Mouse (Mus musculus): ENCODE data around the gene Lrig1.

Lrig1 gene

DNA sequence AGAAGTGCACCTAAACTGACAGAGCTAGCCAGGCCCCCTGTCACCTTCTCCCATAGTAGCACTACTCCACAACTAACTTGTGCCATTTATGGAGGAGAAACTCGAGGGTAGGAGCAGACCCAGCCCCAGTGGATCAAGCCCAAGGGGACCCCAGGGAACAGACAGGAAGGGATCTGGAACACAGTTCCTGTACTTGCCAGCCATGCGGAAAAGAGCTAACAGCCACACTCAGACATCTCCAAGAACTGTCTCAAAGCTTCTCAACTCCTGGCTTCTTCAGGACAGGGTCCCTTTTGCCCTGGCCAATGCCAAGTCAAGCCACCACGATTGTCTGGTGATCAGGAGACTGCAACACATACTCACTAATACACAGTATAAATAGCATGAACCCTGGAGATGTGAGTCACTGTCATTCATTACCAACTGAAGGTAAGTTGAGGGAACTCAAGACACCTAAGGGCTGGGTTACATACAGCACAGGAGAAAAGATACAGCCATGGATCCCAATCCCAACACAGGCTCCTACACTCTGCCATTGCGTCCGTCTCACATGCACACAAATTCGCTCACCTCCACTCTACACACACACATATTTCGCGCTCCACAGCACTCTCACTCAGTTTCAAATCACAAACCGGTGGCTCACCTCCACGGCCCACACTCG lies 1.3 kb downstream of the Lrig1 start:
- CTCF ChIA-PET, result no interaction called here

DNA sequence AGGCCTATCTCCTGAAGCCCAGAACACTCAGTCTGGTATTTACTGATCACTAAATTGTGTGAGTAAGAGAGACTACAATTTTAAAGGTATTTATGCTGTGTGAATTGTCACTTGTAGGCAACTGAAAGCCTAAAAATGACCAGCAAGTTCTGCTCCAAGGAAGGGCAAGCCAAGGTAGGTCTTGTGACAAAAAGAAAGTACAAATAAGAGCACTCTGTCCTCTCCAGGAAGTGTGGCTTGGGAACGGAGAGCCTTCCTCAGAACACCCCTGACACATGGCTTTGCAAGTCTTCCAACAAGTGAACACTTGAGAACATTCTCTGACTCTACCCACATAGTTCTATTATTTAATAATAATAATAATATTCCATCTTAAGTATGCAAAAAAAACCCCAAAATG lies 2.5 kb downstream of the Lrig1 start:
- CTCF ChIA-PET, result no interaction called here

DNA sequence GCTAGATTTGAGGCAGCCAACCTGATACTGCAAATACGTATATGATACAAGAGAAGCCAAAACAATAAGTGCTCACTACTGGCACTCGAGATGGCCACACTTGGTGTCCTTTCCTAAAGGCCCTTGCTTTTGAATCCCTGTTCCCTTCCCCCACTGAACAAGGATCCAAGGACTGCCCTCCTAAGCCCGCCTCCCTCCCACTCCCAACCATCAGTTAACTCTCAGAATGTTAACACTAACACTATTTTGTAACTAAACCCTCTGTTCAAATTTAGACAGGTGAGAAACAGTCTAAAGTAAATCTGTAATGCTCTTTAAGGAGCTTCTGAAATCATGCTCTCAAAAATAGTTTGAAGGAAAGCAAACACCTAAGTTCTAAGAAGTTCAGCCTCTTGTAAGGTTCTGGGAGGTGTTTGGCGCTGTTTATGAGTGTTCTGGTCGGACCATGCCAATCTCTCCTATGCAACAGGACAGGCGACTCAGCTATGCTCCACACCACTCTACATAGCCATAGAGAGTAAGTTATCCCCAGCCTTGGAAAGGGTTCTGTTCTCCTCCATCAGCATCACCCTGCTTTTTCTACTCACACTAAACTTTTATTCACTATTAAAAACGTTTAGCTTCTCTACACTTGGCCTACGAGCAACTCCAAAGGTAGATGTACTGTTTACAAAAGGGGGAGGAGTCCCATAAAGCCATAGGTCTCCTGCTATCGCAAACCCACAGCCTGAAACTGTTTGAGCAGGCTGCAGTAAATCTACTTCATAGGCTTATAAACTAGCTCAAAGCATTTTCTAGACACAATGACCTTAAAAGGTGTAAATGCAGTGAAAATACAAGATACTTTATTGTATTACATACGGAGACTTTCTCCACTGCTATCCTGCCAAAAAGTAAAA lies 3.5 kb downstream of the Lrig1 start:
- CTCF ChIA-PET, result no interaction called here

DNA sequence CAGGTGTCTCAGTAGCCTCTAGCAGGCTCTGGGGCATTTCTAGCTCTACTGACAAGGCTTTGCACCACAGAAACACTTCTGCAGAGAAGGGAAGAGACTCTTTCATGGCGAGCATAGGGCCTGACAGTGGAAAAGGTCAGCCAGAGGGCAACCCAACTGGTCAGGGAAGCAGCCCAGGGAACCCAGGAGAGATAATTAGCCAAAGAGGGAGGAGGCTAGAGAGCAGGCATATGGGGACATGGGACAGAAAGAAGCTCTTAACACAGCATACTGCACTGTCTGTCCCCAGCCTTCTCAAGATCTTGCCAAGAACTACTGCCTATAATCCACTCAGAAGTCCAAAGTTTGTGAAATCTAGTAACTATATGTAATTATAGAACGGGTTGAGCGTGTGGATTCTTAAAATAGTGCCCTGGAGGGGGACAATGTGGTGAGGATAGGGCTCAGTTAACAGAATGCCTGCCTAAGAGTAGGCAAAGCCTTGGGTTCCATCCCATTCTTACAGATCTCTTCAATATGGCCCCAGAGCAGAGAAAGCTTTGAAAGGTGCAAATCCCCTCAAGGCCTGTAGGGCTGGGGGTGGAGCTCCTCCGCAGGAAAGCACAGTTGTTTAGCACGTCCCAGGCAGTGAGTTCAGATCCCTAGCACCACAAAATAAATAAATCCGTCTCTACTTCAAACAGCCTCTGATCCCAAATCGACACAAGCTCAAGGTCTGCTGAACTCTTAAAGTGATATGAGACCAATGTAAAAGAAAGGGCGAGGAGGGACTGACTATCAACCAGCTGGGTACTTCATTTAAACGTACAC lies 4.6 kb downstream of the Lrig1 start:
- CTCF ChIA-PET, result no interaction called here

DNA sequence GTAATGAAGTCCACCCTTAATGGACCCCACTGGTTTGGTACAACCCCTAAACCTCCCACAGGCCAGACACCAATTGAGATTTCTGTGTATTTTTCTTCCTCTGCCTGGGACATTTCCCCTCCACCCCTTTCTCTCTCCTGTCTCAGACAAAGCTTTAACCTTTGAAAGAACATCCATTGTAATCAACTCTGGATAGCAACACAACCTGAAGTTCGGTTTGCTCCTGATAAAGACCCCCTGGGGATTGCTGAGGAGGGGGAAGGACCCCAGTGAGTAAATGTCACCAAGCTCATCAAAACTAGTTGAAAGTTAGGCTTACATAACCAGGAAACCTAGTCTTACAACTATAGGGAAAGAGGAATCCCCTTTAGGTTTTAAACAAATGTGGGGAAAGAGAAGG lies 5.5 kb downstream of the Lrig1 start:
- CTCF ChIA-PET, result no interaction called here

DNA sequence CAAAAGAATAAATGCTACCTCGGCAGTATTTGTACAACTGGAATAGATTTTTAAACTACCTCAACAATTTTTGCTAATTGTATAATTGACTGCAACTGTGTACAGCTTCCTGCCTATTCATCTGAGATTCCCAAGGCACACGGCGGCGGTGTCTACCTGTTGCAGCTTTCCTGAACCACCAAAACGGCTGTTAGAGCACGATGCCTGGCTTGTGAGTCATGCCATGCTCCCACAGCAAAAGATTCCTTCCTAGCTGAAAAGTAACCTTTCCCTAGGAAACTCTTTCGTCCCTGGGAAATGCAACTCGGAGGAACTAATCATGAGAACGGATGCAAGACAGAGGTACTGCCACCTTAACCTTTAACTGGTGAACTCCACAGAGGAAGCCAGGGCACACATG lies 6.9 kb downstream of the Lrig1 start:
- CTCF ChIA-PET, result no interaction called here

DNA sequence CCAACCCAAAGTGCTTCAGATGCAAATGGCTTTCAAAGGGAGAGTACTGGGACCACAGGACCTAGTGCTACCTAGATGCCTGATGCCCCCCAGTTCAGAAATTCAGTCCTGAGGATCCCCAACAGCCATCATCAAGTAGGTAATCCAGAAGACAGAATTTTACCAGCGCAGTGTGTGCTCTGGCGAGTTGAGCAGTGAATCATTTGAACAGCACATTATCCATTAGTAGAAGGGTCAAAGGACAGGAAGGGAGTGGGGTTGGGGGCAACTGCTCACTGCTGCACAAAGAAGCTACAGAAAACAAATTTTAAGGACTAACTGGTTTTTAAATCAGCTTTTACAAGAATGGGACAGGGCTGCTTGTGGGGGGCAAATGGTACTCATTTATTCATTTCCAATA lies 8.0 kb downstream of the Lrig1 start:
- CTCF ChIA-PET, result no interaction called here

DNA sequence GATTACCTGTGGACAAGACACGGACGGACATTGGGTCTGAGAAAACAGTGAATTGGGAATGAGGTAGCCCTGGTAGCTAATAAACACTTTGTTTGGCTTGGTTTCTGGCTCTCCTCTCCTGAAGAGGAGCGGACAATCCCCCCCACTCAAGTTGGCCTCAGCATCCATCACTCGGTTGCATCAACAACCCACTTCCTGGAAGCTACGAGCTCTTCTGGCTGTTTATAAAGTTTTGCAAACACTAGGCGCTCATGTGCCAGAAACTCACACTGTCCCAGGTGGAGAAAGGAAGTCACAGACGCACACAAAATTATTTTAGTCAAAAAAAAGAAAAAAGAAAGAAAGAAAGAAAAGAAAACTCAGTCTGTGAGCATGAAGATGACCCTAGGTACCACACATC lies 9.7 kb downstream of the Lrig1 start:
- CTCF ChIA-PET, result no interaction called here

DNA sequence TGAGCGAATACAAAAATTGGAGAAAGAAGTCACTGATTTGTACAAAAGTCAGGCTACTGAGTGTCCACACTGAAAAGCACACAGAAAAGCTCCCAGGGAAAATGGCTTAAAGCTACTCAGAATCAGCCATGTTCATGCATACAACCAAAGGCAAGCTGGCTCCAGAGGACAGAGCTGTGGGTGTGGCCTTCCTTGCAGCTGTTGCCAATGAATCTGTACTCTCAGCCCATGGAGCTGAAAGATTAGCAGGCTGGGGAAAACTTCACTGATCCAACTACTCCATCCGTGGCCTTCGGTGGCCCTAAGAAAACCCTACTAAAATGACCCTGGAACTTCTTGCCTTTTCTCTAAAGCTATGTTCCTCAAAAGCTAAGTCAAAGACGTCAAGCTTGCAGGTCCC lies 11.2 kb downstream of the Lrig1 start:
- CTCF ChIA-PET, result interaction anchor here (0.6 kb wide), 1 partner anchor 715 kb away, joined by 3 read pairs; no protein-coding TSS in a partner anchor

DNA sequence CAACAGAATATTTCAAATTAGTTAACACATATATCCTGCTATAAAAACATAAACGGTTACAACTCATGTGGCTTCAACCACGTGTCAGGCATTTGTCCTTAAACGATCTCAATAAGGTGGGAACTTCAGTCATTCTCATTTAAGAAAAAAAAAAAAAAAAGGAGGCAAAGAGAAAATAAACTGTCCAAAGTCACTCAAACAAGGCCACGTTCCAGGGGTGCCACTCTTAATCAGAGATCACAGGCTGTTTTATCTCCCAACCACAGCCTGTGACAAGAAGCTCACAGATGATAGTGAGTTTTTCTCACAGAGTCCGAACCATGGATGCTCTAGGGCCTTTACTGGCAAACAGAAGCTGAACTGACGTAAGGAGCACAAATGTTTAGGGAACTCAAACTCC lies 13.9 kb downstream of the Lrig1 start:
- CTCF ChIA-PET, result no interaction called here

DNA sequence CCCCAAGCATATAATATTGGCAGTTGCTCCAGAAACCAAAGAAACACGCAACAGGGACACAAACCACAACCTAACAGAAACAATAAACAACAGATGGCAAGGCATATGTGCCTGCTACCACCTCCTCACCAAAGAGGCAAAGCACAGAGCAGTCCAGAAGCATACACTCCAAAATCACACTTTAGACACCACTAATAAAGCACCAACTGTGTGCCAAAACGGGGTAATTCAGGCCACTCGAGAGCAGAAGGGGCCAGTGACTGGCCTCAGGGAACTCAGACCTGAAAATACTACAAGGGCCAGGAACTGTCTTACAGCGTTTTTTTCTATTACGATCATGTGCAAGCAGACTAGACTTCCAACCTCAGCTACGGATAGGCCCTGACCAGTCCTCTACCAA lies 14.3 kb downstream of the Lrig1 start:
- CTCF ChIA-PET, result no interaction called here

DNA sequence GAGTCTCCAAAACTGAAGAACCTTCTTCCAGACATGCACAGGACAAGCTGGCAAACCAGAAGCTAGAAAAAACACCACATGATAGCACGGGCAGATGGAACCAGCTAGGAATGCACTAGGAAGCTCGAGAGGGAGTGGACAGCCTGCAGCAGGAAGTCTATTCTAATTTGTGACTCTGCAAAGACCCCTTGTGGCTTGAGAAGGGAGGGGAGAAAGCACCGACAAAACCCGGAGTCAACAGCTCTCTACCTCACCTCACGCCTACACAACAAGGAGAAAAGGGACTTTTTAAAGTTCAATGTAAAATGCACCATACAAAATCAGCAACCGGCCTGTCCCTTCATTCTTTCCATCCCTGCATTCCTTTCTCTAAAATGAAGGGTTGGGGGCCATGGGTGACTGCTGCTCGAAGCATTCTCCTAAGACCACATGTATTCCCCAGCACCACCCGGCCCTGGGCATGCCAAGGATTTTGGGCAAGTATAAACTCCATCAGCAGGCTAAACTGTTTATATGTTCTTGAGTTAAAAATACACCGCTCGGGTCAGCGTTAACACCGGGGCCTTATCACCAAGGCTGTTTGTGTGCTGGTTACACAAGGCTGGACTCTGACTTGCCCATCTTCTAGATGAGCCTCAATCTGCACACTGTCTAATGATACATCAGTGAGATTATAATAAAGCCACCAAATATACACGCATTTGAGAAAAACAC lies 15.0 kb downstream of the Lrig1 start:
- CTCF ChIA-PET, result no interaction called here

DNA sequence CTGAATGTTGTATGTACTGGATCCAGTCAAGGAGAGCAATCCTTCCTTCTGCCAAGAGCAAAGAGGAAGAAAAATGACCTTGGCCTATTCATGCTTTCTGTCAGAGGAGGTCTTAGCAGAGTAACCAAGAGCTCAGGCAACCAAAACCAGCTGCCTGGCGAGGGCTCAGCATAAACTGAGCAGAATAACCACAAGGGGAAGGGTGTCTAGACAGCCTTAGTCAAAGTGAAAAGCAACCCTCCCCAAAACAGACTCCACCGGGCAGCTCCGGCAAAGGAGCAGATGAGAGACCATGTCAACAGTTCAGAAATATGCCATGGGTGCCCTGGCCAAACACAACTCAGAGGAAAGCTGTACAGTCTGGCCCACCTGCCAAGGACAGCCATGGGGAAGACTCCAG lies 16.3 kb downstream of the Lrig1 start:
- CTCF ChIA-PET, result no interaction called here

DNA sequence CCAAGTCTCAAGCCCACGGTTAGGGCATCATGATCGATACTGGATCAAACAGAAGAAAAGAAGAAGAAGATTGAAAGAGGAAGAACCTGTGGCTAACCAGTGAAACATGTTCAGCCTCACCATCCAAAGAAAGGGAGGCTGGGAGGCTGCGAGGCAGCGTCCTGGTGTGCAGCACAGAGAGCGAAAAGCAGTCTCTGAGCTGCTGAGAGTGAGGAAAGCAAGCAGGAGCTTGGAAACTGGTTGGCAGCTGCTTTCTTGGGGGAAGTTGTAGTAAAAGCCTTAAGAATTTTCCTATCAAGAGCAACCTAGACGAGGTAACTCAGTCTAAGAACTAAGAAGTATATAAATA lies 17.7 kb downstream of the Lrig1 start:
- CTCF ChIA-PET, result no interaction called here

DNA sequence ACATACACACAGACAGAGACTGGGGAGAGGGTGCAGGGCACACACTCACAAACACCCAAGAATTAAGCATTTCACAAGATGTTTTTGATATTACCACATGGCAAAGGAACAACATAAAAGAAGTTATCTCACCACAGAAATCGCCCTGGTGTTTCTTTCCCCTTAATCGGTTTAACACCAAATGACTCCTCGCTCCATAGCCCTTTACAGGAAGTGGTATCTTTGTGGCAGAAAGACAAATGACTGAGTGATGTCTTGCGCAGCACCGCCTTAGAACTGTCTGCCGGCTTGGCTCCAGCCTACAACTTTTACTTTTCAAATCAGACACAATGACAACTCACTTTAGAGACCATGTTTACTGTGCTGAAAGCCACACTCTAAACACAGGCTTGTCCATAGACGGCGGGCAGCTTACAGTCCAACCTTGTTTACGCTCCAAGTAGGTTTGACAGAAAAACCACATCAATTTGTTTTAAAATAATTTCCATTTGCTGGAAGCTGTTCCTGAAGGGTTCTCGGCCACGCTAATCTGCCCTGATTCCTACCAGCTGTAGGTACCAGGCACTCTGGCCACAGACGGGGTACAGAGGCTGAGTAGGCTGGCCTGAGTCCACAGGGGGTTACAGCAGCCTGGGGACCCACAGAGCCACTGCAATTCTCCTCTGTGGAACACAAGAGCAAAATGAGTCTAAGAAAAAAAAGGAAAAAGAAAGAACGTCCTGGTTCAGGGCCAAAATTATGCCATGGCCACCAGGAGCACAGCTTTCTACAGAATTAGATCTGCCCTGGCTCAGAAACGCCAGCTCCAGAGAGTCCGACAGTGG lies 18.3 kb downstream of the Lrig1 start:
- CTCF ChIA-PET, result no interaction called here

DNA sequence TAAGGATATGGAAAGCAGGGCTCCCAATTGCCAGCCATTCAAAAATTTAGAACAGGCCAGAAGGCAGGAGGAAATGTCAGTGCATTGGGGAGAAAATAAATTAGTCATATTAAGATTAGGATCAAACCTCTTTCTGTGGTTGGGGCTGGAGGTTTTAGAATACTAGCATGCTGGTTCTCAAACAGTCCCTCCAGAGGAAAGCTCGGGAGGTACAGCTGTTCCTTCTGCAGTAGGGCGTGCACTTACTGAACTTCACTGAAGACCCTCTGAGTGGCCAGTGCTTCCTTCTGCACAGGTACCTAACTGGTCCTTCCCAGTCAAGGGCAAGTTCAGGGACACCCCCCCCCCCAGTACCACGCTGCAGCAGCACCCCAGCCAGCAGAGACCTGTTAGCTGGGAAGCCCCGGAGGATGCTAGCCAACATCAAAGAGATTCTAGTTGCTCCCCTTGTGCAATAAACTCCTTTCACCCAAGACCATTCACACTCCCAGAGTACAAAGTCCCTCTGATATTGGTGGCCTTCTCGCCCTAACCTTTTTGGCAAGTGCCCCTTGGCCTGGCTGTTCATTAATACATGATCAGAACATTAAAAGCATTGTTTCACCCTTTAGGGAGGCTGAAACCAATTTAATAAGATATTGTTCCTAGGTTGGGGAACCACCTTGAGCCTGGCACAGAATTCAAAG lies 19.1 kb downstream of the Lrig1 start:
- CTCF ChIA-PET, result no interaction called here

DNA sequence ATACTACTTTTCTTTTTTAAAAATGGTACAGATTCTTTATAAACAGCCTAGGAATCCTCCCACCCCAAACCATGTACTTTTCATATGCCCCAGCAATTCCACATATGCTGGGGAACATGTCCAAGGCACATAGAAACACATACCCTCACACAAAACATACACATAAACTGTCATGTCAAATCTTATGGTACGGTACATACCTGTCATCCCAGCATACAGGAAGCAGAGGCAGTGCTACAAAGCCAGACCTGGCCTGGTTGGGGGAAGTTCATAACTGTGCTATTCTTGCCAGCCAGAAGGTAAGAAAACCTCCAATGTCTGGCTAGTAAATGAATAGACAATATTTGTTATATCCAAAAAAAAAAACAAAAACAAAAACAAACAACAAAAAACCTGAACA lies 20.7 kb downstream of the Lrig1 start:
- CTCF ChIA-PET, result no interaction called here

DNA sequence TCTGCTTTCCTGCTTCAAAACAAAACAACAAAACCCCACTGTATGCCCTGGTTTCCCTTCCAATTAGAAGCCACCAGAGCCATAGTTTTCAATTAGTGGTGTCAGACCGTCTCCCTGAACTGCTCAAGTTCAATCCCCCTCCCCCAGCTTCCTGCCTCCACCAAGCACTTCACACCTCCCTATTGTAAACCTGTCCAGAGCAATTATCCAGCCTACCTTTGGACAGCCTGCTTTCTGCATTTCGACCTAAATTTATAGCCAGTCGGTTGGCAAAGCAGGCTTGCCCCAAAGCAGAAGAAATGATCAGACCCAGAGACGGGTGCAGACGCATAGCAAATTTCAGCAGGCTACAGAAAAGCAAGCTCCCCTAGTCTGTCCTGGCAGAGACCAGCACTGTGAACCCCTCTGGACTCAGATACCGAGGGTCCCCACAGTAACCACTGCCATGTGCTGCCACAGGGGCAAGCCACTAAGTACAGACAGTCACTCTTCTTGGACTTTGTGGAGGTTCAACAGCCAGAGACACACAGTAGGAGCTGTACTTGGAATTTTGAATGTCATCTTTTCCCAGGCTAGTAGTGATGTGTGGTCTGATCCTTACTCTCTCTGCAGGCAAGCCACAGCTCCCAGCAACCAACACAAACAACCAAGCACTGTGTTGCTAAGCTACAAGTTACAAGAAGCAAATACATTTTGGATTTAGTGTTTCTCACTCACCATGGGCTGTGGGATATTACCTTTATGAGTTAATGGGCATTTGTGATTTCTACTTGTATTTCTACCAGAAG lies 21.4 kb downstream of the Lrig1 start:
- CTCF ChIA-PET, result interaction anchor here (0.6 kb wide), 1 partner anchor 16 kb away, joined by 3 read pairs; no protein-coding TSS in a partner anchor

DNA sequence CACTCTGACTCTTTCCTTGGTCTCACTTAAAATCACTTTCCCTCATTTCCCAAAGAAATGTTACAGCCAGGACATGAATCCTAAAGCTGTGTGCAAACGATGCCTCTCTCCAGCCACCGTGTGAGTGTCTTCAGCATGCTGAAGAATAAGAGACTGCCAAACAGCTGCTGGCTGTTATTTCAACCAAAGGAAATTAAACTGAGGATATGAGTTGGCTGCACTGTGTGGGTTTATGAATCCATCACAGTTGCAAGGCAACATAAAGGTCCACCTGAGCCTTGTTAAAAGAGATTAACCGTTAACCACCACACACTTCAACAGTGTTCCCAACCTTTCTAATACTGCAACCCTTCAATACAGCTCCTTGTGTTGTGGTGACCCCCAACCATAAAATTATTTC lies 22.5 kb downstream of the Lrig1 start:
- CTCF ChIA-PET, result no interaction called here

DNA sequence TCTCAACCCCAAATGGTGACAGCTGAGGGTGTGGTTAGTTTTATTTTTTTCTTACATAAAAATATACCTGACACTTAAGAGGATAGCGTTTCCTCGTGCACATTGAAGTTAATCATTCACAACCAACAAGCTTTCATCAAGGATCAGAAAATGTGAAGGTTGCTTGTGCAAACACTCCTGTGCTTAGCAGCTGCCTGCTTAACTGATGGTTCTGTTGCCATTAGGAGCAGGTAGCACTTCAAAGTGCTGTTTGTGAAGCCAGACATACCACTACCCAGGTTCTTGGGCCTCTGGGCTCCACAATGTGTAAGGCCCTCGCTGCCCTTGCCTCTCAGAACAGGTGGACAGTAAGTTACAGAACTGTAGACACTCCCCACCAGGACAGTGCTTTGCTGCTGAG lies 23.1 kb downstream of the Lrig1 start:
- CTCF ChIA-PET, result no interaction called here

All from spleen, embryonic (tissue).